Mouse (Mus musculus): ENCODE measurements around the gene Scarb1. TPM values are rescaled to one million over a fixed set of nuclear protein-coding genes. Genes with fewer than 3 reads are reported as not detected.

Scarb1 gene
- total RNA-seq, 2 experiments from 2014 or later, result 20.3 to 20.5 TPM

DNA sequence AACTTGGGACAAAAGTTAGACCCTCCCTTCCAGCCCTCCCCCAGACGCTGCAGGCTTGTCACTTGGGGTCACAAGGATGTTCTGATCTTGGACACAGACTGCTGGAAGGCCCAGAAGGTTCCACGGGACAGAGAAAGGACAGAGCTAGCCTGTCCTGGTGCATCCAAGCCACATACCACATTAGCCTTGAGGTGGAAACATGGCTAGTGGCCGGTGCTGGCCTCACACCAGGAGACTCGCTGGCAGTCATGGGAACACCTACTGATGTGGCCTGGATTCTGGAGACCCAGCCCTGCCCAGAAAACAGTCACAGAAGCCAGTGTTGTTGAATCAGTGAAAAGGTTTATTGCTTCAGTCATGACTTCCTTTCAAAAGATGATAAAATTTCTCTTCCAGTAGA is 64.1 kb downstream of the Scarb1 start:
- DNase-seq, result no peak
- intact Hi-C loops (cut with DNase I), result no loop called here

DNA sequence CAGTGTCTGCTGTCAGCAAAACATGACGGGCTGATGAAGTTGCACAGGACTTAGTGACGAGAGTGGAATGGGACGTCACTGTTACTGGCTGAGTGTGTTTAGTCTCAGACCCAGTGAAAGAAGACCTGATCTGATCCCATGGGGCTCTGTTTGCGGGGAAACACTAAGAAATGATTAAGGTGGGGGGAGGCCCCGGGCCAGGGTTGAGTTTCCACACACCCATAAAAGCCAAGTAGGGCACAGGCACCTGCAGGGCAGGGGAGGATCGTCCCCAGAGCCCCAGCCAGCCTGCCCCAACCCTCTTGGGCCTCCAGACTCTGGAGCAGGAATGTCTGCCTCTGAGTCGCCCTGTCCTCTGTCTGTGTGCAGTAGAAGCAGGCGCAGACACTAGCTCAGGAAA is 65.6 kb downstream of the Scarb1 start:
- DNase-seq, result no peak
- intact Hi-C loops (cut with DNase I), result no loop called here

DNA sequence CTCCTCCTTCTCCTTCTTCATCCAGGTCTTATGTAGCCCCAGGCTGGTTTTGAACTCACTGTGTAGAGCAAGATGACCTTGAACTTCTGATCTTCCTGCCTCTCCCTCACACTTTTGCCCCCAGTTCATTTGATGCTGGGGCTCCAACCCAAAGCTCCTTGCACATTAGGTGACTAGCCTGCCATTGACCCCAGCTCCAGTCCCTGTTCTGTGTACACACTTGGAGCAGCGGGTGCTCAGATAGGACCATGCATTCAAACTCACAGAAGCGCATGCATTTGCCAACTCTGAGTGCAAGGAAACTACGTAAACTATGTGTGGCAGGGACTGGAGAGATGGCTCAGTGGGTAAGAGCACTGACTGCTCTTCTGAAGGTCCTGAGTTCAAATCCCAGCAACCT is 66.1 kb downstream of the Scarb1 start:
- intact Hi-C loops (cut with DNase I), result loop anchor here (5.0 kb wide), 2 partner anchors 93 to 252 kb away; no protein-coding TSS in a partner anchor
- DNase-seq, result no peak

DNA sequence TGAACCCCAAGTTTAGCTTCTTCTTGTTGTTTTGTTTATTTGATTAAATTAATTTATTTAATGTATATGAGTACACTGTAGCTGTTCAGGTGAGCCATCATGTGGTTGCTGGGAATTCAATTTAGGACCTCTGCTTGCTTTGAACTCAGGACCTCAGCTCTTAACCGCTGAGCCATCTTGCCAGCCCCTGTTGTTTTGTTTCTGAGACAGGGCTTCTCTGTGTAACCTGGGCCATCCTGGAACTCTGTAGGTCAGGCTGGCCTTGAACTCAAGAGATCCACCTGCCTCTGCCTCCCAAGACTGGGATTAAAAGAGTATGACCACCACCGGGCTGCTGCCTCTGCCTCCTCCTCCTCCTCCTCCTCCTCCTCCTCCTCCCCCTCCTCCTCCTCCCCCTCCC is 66.7 kb downstream of the Scarb1 start:
- intact Hi-C loops (cut with DNase I), result loop anchor here (5.0 kb wide), 2 partner anchors 93 to 252 kb away; no protein-coding TSS in a partner anchor
- no peak for DNase-seq

DNA sequence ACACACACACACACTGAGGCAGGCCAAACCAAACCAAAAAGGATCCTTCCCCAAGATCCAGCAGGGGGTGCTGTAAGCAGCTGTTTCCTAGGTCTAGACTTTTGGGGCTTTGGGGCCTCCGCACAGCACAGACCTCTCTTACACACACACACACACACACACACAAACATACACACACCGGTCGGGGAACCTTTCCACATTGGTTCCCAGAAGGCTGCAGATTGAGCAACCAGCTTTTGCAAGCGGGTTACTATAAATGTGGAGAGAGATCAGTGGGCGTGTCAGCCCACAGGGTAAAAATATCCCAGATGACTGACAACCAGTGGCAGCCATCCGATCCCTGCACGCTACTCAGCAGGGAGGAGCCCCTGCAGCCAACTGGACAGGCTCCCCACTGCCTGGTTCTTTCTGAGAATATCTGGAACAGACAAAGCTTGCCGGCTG is 67.2 kb downstream of the Scarb1 start:
- peak; percentile 68 to 78 for DNase-seq
- intact Hi-C loops (cut with DNase I), result loop anchor here (5.0 kb wide), 2 partner anchors 94 to 251 kb away; no protein-coding TSS in a partner anchor

DNA sequence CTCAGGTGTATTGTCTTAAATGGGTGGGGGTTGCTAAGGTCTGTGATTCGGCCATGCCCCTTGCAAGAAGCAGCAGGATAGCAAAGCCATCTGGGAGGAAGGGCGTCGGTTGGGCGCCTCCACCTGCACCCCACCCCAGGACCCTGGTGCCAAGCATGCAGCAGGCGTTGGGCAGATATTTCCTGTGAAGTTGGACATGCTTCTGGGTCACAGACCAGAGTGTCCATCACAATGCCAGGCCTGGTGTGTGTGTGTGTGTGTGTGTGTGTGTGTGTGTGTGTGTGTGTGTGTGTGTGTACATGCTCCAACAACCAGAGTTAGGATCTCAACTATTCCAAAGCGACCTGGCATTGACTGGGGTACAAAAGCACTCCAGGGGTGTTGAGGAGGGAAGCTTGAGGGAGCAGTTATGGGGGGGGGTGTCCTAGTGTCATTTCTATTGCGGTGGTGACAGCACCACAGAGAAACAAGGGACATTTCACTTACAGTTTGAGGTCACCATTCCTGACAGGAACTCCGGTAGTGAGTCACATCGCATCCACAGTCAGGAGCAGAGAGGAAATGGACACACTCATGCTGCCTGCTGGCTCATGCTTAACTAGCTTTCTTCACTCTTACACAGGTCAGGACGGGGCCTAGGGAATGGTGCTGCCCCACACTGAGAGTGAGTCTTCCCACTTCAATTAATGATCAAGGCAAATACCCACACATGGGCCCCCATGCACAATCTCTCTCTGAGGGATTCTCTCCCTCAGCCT is 68.5 kb downstream of the Scarb1 start:
- intact Hi-C loops (cut with DNase I), result loop anchor here (5.0 kb wide), 2 partner anchors 95 to 250 kb away; no protein-coding TSS in a partner anchor
- no peak for DNase-seq

DNA sequence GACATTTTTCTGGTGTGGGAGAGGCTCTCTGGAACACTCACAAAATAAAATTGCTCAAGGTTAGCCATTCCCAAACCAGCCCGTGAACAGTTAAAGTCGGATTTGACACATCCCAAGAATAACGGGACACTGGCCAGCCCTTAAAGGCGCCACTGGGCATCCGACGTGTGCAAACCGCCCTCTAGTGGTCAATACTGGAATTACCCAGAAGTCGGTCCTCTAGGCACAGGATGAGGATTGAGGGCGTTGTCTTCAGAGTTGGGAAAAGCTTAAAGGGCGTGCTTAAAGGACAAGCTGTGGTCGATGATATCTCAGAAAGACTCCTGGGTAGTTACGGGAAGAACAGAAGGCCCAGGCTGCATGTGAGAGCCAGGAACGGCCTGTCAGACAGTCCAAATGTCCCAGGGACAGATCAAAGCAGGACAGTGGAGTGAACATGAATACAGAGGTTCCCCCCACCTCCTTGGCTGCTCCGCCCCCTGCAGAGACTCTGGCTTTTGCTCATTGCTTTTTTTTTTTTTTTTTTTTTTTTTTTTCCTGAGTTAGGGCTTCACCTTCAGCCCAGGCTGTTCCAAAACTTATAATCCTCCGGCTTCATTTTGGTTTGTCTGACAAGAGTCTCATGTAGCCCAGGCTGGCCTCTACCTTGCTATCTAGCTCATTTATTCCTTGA is 69.2 kb downstream of the Scarb1 start:
- peak; percentile 61 to 80 for DNase-seq
- intact Hi-C loops (cut with DNase I), result loop anchor here (2.0 to 5.0 kb wide), 3 partner anchors 96 to 361 kb away; no protein-coding TSS in a partner anchor

DNA sequence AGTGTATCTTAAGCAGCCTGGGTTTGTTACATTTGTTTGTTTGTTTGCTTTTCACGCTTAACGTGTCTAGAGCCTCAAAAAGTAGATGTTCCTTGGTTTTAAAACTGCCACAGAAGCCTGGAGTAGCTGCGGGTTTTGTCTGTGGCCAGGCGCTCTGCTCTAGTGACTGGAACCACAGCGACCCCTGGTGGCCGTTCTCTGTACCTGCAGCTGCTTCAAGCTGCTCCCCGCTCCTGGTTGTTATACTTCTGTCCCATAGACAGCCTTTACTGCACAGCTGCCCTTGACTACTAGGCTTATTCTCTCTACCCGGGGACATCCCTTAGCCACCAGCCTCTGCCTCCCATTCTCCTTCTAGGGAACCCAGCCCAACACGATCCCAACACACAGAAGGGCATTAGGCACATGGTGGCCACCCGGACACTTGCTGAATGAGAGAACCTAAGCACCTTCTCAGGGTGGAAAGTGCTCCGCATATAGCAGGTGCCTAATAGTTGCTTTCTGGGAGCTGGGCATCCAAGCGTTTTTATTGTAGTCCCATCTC is 70.2 kb downstream of the Scarb1 start:
- intact Hi-C loops (cut with DNase I), result loop anchor here (2.0 to 5.0 kb wide), 3 partner anchors 97 to 360 kb away; no protein-coding TSS in a partner anchor
- peak; percentile 46 to 54 for DNase-seq

DNA sequence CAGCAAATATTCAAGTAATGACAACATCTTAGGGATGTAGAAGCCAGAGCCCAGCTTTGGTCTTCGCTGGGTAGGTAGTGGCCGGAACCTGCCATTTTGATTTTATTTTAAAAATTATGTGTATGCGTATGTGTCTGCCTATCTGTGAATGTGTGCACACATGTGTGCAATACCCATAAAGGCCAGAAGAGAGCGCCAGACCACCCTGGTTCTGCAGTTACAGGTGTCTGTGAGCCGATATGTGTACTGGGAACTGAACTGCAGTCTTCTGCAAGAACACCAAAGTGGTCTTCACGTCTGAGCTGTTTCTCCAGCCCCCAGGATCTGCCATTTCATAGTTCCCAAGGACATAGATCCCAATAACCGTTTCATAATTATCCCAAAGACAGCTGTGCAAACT is 71.1 kb downstream of the Scarb1 start:
- intact Hi-C loops (cut with DNase I), result loop anchor here (2.0 to 5.0 kb wide), 6 partner anchors 83 to 369 kb away; no protein-coding TSS in a partner anchor
- no peak for DNase-seq

DNA sequence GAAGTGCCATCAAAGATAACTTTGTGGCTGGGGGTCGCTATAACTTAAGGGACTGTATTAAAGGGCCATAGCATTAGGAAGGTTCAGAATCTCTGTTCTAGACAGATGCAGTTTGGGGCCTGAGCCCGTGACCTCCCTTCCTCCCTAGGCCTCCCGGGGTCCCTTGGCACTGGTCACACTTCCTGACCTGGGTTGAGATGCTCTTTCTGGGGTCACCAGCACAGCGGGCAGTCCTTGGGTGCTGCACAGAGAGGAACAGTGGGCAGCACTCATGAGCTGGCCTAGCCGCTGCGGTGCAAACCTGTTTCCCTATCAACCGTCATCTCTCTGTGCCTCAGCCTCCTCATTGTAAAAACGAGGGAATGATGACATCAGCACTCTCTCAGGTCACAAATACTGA is 71.5 kb downstream of the Scarb1 start:
- no peak for DNase-seq
- intact Hi-C loops (cut with DNase I), result loop anchor here (2.0 to 5.0 kb wide), 3 partner anchors 82 to 369 kb away; no protein-coding TSS in a partner anchor

DNA sequence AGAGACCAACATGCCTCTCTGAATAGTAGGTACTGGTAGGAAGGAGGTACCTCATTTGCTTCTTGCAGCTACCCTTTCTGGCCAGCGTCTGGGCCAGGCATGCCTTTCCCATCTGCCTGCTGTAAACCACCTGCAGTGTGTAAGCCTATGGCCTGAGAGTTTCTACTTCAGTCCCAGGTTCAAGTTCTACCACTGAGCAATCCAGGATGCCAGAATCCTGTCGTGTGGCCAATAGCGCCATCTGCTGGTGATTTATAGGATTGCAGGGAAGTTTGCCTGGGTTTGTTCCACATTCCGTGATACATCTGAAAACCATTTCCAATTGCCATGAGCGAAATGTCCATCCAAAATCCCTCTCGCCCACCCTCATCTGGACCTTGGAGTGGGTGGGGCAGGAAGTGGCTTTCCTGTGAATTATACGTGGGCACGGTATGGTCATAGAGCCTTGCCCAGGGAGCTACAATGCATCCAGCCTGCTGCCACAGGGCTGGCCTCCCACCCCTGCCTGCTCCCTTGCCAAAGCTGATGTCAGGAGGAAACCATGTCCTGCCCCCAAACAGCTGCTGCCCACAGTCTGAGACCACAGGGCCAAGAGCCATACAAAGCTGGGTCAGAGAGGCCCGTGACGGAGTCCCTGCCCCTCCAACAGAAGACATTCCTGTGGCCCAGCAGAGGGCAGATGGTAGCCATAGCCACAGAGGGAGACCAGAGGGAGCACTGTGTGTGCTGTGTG is 72.7 kb downstream of the Scarb1 start:
- intact Hi-C loops (cut with DNase I), result loop anchor here (2.0 to 5.0 kb wide), 3 partner anchors 81 to 367 kb away; no protein-coding TSS in a partner anchor

DNA sequence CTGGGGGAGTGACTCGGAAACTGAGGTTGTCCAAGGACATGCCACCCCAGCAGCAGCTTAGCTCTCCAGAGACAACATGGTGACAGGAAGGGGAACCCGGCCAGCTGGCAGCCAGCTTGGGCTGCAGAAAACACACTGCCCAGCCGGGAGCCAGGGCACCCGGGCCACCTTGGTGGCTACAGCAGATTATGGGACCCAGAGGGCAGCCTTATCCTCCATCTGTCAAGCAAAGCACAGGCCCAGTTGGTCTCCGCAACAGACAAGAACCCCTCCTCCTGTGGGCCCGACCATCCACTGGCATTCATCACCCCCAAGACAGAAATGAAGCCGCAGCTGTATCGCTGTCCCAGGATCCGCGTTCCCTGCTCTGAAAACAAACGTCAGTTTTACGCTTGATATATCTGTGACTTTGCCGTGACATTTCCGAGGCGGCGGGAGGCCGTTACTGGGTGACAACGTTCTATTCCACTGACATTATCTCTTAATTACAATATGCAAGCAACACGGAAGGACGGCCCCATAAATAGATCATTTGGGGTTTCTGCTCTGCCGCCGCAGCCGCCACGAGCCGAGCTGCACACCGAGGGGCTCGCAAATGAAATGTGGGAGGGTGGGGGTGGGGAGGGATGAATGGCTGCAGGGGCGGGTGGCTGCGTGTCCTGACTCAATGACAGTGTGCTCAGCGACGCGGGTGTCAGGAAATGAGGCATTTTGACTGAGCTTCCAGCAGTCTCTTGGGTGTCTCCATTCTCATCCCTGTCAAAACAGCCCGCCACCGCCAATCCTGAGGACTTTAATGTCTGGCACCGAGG is 73.5 kb downstream of the Scarb1 start:
- intact Hi-C loops (cut with DNase I), result loop anchor here (5.0 kb wide), 1 partner anchor 80 kb away; no protein-coding TSS in a partner anchor
- DNase-seq, result peak; percentile 40 to 49

More for the DNA sequence above, 72.7 kb downstream of the Scarb1 start:
- DNase-seq, result peak; percentile 72 to 81

DNA sequence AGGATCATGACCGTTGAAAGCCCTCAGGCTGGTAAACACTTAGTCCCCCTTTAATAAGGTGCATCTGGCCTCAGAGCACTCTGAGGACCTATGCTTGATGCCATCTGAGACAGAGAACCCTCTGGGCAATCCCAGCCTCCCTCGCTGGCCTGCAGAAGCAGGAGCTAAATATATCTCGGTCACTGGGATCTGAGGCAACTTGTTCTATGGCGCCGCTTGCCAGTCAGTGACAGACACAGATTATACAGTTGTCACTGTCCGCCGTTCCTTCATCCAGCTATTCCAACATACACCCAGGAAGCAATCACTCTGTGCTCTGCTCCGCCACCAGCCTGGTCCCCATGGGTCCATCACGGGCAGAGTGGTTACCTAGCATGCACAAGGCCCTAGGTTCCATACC is 74.8 kb downstream of the Scarb1 start:
- intact Hi-C loops (cut with DNase I), result loop anchor here (5.0 kb wide), 1 partner anchor 79 kb away; no protein-coding TSS in a partner anchor
- DNase-seq, result no peak

DNA sequence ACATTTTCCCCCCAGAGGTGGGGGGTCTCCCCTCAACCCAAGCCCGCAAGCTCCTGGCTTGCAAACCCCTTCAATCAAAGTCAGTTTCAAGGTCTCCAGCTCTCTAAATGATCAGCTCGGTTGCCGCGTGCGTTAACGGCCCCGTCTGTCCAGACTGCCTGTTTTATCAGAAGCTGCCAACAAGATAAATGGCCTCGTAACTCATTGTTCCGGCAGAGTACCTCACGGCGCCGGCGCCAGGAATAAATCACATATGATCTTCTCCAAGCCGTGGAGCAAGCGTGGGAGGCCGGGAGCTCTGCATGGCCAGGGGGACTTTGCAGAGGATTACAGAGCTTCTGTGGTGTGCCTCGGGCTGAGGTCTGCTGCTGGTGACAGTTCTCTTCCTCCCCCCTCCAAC is 76.2 kb downstream of the Scarb1 start:
- DNase-seq, result no peak
- intact Hi-C loops (cut with DNase I), result loop anchor here (5.0 kb wide), 1 partner anchor 77 kb away; no protein-coding TSS in a partner anchor

DNA sequence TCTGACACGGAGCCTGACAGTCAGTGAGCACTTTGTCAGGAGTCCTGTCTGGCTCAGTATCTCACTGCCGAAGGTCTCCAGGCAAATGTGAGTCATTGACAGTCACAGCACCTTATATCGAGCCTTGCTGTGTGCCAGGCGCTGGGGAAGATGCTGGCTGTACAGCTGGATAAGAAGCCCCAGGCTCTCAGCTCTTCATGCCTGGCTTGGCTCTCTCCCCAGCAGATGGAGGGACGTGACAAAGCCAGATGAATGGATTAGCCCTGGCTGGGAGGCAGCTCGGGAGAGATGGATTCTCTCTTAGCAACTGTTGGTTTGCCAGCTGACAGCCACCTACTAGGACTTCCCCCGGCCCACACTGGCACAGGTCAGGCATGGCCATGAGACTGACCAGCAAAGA is 78.3 kb downstream of the Scarb1 start:
- intact Hi-C loops (cut with DNase I), result no loop called here
- no peak for DNase-seq

DNA sequence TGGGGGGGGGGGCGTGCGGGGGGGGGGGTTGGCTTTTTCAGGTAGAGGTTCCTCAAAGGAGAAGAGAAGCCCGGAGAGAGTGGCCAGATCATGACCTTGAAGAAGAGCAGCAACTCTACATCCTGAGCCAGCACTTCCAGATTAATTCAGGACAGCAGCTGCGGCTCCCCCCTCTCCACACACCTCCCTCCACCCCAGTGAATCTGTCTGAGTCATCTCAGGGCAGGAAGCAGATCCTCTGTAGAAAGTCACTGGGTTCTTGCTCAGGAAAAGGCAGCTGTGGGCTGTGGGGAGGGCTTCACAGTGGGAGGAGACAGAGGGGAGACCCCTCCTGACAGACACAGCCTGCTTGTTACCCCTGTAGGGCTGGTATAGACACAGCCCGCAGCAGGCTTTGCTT is 87.0 kb downstream of the Scarb1 start:
- intact Hi-C loops (cut with DNase I), result no loop called here
- no peak for DNase-seq

DNA sequence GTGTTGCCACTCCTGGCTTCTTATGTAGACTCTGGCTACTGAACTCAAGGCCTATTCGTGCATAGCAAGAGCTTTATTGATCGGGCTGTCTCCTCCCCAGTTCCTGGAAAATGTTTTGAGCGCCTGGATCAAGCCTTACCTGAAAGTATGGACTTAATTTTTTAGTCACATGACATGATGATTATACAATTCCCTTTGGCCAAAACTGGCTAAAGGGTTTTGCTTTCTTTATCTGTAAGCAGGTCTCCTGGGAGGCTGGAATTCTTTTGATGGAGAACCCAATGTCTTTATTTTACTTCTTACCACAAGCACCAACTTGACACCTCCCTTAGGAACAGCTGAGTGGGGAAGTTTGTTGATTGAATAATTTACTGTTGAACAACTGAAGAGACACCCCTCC is 87.4 kb downstream of the Scarb1 start:
- intact Hi-C loops (cut with DNase I), result no loop called here
- no peak for DNase-seq

DNA sequence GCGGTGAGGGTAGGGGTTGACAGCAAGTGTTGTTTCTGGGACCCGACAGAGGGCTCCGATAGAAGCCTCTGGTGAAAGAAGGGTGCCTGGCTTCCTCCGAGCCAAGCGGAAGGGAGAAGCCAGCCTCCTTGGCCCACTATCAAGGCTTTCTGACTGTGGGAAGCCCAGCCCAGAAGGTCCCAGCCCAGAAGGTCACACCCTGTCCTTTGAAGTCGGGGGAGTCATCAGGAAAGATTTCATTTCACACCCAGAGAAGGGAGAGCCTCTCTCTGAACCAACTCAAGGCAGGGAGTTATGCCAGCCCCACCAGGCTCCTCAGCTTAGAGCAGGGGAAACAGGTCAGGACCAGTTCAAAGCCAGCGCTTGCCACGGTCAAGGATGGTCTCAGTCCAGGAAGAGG is 88.2 kb downstream of the Scarb1 start:
- peak; percentile 63 to 78 for DNase-seq

DNA sequence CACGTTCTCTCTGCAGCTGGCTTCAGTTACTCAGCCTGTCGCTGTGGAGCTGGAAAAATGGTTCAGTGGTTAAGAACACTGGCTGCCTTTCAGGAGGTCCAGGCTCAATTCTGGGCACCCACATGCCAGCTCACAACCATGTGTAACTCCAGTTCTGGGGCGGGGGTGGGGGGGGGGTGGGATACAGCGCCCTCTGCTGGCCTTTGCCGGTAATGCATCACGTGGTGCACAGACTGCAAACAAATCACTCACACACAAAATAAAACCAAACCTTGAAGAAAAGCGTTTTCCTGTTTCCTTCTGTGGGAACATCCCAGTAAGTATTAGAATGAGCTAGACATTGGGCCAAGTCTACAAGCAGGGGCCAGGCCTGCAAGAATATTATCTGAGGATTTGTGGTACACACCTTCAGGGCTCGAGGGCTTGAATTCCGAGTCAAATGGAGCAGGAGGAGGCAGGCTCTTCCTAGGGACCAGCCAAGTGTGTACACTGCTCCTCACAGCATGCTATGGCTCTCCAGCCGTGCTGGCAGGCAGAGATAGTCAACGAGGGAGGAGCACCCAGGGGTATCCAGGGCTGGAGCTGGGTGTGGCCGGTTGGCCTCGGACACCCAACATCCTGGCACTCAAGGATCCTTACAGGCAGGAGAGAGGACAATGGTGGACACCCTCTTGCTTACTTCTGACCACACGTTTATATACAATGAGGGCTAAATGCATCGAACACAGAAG is 88.8 kb downstream of the Scarb1 start:
- DNase-seq, result peak in 1 of 2 experiments; percentile 47
- intact Hi-C loops (cut with DNase I), result no loop called here

More for the DNA sequence above, 88.2 kb downstream of the Scarb1 start:
- intact Hi-C loops (cut with DNase I), result no loop called here

Measured in gastrocnemius, postnatal 36 days (tissue).